Mouse (Mus musculus): ENCODE measurements around the gene Zc3h12c.

Gene Zc3h12c

GRCm38 (mm10) chr9:52167863-52168685 is at the start of gene Zc3h12c:
Gene Zc3h12c (minus strand): TSS chr9:52168572.
- peak in 1 of 2 experiments; percentile 16 for DNase-seq (ENCODE audit: low spot score in 2 of 2)

DNA sequence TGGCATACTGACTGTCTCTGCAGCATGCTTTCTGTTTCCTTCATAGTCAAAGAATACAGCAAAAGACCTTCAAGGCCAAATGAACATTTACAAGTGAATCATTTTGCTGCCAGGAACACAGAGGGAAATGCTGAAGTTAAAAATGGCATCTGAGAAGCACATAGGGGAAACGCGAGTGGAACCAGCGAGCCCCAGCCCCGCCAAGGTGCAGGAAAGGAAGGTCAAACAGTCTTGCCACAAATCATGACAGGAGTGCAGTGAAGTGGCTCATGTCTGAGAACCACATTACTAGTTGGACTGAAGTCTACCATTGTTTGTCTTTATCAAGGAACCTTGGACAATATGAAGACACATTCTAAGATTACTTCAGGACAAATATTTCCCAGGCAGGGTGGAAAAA is 49.3 kb upstream of the Zc3h12c start:
- no peak for DNase-seq (ENCODE audit: low spot score in 2 of 2)

- DNase-seq (ENCODE audit: low spot score in 2 of 2), result no peak
Observed at GRCm38 (mm10) chr9:52215291-52215690, 46.9 kb upstream of the Zc3h12c start.

GRCm38 (mm10) chr9:52212416-52212815 is 44.0 kb upstream of the Zc3h12c start:
- DNase-seq (ENCODE audit: low spot score in 2 of 2), result no peak

DNA sequence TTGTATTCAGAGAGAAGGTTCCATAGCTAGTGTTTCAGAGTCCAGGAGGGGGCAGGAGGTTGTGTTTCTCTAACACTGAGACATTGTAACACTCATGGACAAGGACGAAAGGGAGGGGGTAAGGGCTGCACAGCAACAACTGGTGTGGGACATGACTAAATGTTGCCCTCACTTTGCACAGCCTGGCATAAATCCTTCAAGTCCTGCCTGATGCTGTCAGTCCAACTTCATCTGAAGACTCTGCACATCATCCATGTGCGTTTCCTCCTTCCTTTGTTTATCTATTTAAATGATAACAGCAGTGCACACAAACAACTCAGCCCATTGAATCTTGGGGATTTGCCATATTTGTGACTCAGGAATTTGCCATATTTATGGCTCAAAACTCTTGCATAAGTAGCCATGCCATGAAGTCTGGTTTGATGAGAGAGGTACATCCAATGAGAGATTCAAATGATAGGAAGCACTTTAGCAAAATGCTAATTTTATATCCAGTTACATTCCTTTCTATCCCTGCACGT is 40.2 kb upstream of the Zc3h12c start:
- no peak for DNase-seq (ENCODE audit: low spot score in 2 of 2)

GRCm38 (mm10) chr9:52203189-52203588 is 34.8 kb upstream of the Zc3h12c start:
- DNase-seq (ENCODE audit: low spot score in 2 of 2), result no peak

GRCm38 (mm10) chr9:52200271-52200670 is 31.9 kb upstream of the Zc3h12c start:
- no peak for DNase-seq (ENCODE audit: low spot score in 2 of 2)

DNA sequence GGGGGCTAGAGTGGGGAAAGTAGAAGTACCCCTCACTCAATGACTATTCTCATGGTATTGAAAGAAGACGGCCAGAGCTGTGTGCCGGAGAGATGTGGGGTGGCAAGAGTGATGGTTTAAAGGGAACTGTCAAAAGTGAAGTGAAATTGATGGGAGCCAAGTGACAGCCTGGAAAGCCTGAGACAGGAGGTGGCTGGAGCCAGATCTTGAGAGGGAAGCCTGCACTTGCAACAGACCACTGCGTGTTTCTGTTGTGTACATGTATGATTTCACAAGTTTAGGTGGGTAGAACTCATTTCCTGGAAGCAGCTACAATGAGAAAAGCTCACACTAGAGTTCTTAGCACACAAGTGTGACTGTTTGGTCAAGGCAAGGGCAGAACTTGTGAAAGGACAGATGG is 27.5 kb upstream of the Zc3h12c start:
- no peak for DNase-seq (ENCODE audit: low spot score in 2 of 2)

DNA sequence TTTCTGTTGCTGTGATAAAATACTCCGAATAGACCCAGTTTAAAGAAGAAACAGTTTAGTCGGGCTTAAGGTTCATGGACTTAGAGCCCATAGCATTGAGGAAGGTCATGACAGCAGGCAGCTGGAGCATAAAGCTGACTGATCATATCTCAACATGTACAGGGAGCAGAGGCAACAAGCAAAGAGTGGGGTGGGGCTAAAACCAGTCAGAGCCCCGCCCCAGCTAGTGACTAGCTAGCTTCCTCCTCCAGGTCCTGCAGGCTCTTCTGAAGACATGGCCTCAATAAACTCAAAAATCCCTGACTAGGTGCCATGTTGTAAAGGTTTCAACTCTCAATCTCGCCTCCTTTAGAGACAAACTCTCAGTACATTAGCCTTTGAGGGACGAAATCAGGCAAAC is 25.5 kb upstream of the Zc3h12c start:
- DNase-seq (ENCODE audit: low spot score in 2 of 2), result no peak

DNA sequence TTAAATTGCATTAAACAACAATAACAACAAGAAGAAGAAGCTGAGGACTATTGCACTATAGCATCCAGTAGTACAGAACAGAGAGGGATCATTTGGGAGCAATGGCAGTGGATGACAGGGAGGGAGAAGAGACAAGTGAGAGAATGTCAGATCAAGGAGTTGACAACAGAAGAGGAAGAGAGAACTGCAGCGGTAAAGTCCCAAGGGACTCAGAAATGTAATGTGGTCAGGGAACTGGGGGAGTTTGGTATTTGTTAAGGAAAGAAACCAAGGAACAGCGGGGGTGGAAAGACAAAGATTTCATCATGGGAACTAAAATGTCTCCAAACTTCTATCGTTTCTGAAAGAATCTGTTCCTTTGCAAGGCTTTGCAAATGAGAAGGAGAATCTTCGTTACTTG is 22.5 kb upstream of the Zc3h12c start:
- no peak for DNase-seq (ENCODE audit: low spot score in 2 of 2)

- no peak for DNase-seq (ENCODE audit: low spot score in 2 of 2)
Observed at GRCm38 (mm10) chr9:52188106-52188505, 19.7 kb upstream of the Zc3h12c start.

DNA sequence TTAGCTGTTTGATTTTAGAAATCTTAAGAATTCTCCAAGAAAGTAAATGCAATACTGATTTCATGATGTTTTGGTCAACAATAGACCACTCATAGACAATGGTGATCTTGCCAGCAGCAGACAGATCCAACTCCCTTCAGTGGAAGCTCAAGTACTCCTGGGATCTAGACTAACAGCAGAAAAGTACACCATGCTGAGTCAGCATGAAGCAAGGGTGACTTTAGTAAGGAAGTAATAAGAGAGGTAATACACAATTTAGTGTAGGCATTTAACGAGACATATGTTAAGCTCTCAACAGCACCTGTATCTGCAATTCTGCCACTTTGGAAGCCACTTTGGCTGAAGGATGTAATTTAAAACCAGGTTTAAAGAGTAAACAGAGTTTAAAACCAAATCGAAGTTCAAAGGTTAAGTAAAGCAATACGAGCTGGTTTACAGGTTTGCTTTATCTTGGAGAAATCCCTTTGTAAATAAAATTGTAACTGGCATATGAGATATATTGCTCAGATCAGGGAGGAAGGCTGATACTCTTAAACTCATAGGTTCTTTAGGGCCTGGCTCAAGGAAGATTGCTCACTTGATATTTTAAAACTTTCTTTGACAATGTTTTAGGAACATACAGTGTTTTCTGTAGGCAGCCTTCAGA is 18.0 kb upstream of the Zc3h12c start:
- DNase-seq (ENCODE audit: low spot score in 2 of 2), result no peak

DNA sequence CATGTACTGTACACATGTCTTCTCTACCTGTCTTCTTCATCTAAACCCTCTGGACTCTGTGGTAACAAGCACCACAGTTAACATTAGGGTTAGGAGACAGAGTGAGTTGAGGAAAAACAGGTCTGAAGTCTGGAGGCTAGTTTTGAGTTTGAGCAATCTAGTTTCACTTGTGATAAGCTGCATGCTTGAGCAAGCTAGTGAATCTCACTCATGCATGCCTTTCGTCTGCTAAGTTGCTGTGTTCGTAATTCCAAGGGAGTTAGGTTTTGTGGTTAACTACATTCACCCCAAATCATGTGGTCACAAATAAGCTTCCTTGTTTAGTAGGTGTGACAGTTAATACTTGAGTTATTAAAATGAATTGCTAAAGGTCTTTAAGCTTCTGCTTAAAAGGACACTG is 13.0 kb upstream of the Zc3h12c start:
- DNase-seq (ENCODE audit: low spot score in 2 of 2), result no peak

DNA sequence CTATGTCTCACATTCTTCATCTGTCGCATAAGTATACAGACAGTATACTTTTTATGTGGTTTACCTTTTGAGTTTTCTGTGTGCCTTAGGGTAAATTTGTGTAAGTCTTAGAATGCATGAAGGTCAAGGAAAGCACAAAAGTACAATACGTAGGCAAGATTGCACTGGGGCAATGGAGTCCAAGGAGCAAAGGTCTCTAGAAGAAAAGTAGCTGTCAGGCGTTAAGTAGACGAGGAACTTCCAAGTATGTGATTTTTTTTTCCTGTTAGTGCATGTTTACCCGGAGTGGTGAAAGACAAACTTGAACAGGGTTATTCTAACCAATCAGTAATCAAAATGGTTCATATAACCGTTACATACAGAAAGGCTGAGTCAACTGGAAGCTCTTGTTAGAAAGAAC is 12.5 kb upstream of the Zc3h12c start:
- no peak for DNase-seq (ENCODE audit: low spot score in 2 of 2)

- DNase-seq (ENCODE audit: low spot score in 2 of 2), result no peak
Observed at GRCm38 (mm10) chr9:52175257-52175859, 7.0 kb upstream of the Zc3h12c start.

GRCm38 (mm10) chr9:52174671-52175111 is 6.3 kb upstream of the Zc3h12c start:
- no peak for DNase-seq (ENCODE audit: low spot score in 2 of 2)

DNA sequence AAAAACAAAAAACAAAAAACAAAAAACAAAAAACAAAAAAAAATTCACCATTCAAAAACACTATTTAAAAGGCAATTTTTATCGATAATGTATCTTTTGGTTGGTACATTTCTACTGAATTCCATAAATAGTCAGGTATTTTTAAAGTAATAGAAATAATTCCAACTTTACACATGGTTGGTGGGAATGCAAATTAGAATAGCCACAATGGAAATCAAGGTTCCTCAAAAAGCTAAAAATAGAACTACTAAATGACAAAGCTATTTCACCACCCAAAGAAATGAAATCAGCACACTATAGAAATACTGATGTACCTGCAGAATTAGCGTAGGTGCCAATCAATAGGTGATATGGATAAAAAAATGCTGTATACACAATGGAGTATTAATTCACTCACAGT is 5.6 kb upstream of the Zc3h12c start:
- DNase-seq (ENCODE audit: low spot score in 2 of 2), result no peak

DNA sequence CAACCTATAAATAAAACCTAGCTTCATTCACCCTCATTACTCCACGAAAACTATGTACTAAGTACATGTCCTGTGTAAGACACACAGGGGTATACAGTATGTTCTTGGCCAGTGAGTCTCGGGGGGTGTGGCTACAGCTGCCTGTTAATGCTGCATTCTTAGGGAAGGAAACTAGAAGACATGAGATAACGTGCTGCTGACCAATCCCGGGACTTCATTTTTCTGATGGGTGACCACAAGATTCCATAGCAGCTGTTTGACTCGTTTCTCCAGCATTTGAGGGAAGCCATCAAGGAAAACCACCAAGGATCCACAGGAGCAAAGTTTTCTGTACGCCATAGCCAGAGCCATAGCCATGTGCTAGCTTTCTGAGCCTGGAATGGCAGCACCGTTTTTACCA is 4.2 kb upstream of the Zc3h12c start:
- DNase-seq (ENCODE audit: low spot score in 2 of 2), result no peak

GRCm38 (mm10) chr9:52170671-52171070 is 2.3 kb upstream of the Zc3h12c start:
- DNase-seq (ENCODE audit: low spot score in 2 of 2), result no peak

DNA sequence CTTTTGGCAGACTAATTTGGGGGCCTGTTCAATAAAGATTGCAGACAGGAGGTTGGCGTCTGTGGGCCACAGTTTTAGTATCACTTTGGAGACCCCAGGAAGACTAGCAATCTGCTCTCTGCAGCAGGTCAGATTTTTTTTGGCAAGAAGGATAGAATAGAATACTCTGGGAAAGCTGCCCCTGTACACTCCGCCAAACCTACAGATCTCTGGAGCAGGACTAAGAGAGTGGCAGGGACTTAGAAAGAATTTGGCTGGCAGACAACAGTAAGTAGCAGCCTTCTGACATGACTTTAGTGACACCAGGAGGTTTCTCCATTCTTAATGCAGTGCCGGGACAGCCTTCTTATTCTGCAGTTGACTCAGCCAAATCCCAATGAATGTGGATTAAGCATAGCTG is 1.8 kb upstream of the Zc3h12c start:
- no peak for DNase-seq (ENCODE audit: low spot score in 2 of 2)

- DNase-seq (ENCODE audit: low spot score in 2 of 2), result peak in 1 of 2 experiments; percentile 53
Observed at GRCm38 (mm10) chr9:52168686-52169270, 406 bp upstream of the Zc3h12c start.

DNA sequence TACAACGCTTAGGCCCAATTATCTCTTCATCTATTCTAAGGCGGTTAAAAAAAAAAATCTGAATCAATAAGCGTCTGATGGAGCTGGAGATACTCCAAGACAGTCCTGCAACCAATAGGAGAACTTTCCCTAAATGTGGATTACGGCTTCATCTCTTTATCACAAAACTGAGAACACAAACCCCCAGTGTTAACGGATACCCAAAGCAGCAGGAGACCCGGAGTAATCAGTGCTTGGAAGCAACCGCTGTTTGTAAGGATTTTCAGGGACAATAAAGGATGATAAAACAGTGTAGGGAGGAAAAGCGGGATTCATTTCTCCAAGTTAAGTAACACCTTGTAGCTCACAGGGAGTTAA is 888 bp downstream of the Zc3h12c start:
- no peak for DNase-seq (ENCODE audit: low spot score in 2 of 2)
